Mouse (Mus musculus) MN1 (cell line): ENCODE measurements around the gene Dlk1.
A peak's percentile ranks its signal among the peaks of the same experiment; 100 is the strongest.

Experiments used
- DNase-seq: peaks from one replicate; pipeline ENCODE4 v3.0.0-alpha.2; 2016; ENCODE audit warnings: low spot score

The Dlk1 gene

GRCm38 (mm10) chr12:109452592-109452991 is at the start of gene Dlk1:
Gene Dlk1 (plus strand): TSS chr12:109452823.
- no peak for DNase-seq

- no peak for DNase-seq
These were observed 49.7 kb upstream of the Dlk1 start for GRCm38 (mm10) chr12:109402943-109403342.

- no peak for DNase-seq
These were observed 48.9 kb upstream of the Dlk1 start for GRCm38 (mm10) chr12:109403752-109404151.

DNA sequence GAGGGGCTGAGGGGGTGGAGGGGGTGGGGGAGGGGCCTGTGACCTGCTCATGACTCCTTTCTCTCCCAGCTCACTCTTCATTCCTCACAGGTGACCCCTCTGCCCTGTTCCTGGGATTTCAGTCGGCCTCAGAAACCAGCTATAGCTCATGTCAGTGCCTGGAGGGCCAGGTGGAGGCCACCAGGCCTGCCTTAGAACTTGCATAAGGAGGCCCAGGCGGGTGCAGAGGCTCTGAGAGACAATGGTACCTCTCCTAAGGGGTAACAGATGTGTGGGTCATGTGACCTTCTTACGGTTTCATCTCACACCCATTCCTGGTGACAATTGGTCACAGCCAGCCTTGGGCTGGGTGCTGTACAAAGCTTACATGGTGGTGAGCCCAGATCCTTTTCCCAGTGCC is 46.6 kb upstream of the Dlk1 start:
- DNase-seq, result no peak

- DNase-seq, result no peak
These were observed 41.9 kb upstream of the Dlk1 start for GRCm38 (mm10) chr12:109410723-109411122.

DNA sequence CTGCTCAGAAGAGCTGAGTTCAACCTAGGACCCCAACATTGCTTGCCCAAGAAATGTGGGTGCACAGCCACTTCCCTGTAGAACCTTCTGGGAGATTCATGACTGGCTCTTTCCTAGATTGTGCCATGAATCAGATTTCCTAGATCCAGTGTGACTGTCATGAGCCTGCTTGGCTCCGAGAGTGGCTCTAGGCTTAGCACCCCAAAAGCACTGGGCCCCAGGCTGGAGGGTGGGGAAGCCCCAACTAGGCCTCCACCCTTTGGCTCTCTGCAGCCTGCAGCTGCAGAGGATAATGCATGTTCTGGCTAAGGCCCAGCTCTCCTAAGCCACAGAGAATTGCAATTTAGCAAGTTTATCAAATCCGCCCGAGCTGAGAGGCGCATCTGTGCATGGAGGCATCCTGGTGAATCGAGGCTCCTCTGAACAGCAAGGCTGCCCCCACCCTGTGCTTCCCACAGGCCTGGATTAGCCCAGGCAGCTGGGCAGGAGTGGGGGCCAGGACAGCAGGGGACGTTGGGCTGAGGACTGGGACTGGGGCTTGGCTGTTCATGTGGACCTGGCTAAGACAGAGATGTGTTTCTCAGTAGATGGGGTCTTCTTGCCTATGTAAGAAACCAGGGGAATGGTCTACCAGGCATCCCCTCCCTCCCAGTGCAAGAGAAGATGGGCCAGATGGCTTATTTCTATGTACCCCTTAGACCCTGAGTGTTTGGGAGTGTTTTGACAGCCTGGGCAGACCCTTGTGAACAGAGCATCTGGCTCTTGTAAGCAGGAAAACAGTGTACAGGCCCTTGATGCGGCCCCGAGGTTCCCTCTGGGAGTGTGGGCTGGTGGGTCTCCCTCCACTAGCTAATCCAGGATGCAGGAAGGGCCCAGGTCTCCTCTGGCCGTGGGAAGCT is 41.2 kb upstream of the Dlk1 start:
- DNase-seq, result peak; percentile 58

DNA sequence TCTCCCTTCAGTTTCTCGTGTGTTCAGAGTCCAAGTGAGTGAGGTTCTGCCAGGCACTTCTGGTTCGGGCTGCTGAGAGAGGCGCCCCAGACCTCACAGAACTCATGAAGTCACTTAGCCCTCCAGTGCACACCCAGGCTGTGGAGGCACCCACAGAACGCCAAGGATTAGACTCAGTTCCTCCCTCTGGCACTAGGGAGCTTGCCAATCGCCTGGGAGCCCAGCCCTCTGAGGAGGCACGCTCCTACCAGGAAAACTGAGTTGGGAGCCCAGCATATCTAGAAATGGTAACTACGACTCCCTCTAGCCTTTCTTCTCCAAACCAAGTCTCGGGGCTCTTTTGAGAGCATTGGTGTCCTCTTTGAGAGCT is 40.6 kb upstream of the Dlk1 start:
- DNase-seq, result no peak

- no peak for DNase-seq
These were observed 39.9 kb upstream of the Dlk1 start for GRCm38 (mm10) chr12:109412675-109413074.

GRCm38 (mm10) chr12:109413321-109413720 is 39.3 kb upstream of the Dlk1 start:
- no peak for DNase-seq

GRCm38 (mm10) chr12:109416681-109417080 is 35.9 kb upstream of the Dlk1 start:
- no peak for DNase-seq

DNA sequence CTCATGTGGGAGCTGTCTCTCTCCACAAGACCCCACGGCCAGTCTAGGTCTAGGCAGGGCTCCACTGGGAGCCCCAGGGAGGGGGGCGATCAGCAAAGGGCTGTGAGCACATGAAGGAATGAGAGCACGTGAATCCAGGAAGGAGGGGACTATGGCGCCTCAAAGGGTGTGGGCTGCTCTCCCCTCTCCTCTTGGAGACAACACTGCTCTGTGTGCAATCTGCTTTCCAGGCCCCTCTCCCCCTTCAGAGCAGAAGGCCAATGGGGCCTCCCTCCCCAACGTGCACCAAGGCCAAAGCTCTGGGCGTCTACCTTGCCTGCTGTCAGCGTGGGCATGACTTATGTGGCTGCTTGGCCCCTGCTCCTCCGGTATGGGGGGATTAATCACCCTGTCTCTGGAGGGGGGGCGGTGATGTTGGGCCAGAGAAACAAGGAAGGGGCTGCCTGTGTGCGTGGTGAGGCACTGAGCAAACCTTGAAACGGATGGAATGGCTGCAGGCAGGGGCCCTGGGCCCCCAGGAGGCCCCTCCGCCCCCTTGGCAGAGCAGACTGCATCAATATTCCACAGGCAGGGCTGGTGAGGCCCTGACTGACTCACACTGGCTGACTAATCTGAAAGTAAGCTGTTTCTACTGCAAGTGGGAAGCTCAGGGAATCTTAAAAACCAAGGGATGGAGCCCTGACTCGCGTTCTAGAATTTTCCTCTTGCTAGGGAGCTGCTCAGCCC is 35.0 kb upstream of the Dlk1 start:
- peak; percentile 27 for DNase-seq

GRCm38 (mm10) chr12:109420006-109420405 is 32.6 kb upstream of the Dlk1 start:
- DNase-seq, result no peak

DNA sequence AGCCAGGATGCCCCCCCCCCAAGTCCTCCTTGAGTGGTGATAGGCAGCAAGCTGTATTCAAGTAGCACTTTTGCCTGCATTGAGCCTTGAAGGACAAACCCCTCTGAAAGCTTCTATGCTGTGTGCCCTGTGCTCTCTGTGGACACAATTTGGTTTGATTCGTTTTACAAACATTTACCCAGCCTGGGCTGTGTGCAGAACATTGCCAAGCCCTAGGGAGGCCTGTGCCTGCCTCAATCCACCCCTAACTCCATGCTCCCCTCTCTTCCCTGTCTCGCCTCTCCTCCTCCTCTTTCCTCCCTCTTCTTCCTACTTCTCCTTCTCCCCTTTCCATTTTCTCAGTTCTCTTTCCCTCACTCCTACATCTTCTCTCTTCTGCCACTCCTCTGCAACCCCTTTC is 29.5 kb upstream of the Dlk1 start:
- no peak for DNase-seq

GRCm38 (mm10) chr12:109423716-109424429 is 28.8 kb upstream of the Dlk1 start:
- no peak for DNase-seq

- peak; percentile 51 for DNase-seq
These were observed 27.8 kb upstream of the Dlk1 start for GRCm38 (mm10) chr12:109424753-109425332.

GRCm38 (mm10) chr12:109425982-109426381 is 26.6 kb upstream of the Dlk1 start:
- no peak for DNase-seq

DNA sequence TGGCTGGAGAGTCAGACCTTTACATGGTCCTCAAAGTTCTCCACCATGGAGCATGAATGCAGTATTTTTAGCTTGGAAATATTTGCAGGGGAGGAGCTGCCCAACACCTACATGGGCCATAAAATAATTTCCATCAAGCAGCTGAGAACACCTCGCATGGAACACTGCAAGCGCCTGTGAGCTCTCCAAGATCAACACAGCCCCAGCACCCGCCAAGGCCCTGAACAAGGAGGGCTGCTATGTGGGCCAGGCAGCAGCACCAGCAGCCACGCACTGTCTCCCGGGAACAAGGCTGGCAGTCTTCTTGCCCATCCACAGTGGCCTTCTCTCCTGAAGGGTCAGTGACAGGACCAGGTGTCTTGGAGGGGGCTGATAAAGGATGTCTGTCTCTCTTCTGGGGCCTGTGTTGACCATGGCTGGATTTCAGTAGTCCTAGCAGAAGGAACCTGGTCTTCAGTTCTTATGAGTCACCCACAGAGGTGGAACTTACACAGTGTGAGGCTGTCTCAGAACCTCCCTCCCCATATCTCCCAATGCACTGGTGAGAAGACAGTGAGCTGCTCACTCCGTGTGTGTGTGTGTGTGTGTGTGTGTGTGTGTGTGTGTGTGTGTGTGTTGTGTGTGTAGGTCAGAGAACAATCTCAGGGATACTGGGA is 20.0 kb upstream of the Dlk1 start:
- no peak for DNase-seq

DNA sequence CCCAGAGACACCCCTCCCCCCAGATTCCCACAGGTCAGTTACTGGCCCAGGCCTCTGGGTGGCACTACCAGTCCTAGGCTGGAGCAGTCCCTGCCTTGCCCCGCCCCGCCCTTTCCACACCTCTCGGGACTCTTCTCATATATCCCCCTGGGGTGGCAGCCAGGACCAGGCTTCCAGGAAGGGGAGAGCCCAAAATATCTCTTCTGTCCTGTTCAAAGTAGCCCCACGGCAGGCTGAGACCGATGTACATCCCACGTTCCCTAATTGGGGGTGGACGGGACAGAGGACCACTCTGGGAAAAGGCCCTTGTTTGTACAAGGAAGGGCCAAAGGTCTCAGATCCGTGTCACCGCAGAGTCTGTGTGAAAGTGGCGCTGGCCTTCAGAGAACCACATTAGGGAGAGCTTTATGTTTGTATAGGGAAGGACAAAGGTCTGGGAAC is 16.2 kb upstream of the Dlk1 start:
- peak; percentile 80 for DNase-seq

- peak; percentile 78 for DNase-seq
These were observed 15.8 kb upstream of the Dlk1 start for GRCm38 (mm10) chr12:109436852-109437251.

DNA sequence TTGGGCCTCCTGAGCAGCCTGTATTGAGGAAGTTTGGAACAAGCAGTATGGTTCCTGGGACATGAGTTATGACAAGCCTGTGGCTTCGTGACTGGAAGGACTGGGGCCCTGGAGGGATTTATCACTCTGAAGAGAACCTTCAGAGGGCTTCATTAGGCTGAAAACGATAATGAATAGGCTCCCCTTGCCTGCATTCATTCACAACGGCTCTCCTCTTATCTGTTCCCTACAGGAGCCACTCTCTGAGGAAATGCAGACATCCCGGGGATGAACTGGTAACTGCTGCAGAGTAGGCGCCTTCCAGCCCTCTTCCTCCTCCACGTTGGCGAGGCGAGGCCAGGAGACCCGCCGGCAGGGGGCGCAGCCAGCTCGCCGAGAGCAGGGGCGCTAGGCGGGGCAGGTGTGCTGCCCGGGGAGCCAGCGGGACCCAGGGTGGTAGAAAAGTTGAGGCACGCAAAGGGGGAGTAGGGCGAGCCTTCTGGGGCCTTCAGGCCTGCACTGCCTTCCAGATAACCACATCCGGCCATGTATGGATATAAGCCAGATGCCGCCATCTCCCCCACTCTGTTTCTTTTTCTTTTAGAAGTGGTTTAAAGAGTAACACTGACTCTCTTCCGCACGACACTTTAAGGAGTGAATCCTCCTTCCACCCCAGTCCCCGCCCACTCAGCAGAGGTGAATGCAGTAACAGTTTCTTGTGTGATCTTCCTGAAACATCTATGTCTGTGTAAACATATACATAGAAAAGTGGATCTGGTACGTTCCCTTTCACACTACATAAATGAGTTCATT is 14.9 kb upstream of the Dlk1 start:
- peak; percentile 81 for DNase-seq

- DNase-seq, result no peak
These were observed 14.2 kb upstream of the Dlk1 start for GRCm38 (mm10) chr12:109438383-109438782.
